Mouse (Mus musculus) neutrophil, adult 65 days (primary cell): ENCODE results near the gene Olfr738. TPM values are rescaled to one million over a fixed set of nuclear protein-coding genes. Genes with fewer than 3 reads are reported as not detected.

Experiments used
- total RNA-seq: library from RNA; stranded (reverse); gene quantifications from 2 replicates; pipeline ENCODE4 v1.2.4, GENCODE M21; 2023

Gene Olfr738
- total RNA-seq = not detected in 2 replicates

GRCm38 (mm10) chr14:50407268-50407667, at the start of gene Olfr738:
TSS of gene Olfr738 (plus strand) at chr14:50407568.

GRCm38 (mm10) chr14:50357593-50357992, 49.8 kb upstream of the Olfr738 start, which contains the start of gene Tlr11:
TSS of gene Tlr11 (plus strand) at chr14:50357914.

GRCm38 (mm10) chr14:50380863-50381262, 26.5 kb upstream of the Olfr738 start, which contains the start of gene Olfr736:
TSS of gene Olfr736 (plus strand) at chr14:50381163.

GRCm38 (mm10) chr14:50418326-50418725, 11.0 kb downstream of the Olfr738 start, which contains the start of gene Olfr739:
TSS of gene Olfr739 (plus strand) at chr14:50418626.

GRCm38 (mm10) chr14:50445245-50445644, 37.9 kb downstream of the Olfr738 start, which contains the start of gene Olfr740:
TSS of gene Olfr740 (plus strand) at chr14:50445545.

Other genes starting within 250 kb of the Olfr738 start
- not detected in 2 replicates for gene Olfr730, start 219.4 kb upstream of the Olfr738 start, total RNA-seq
- not detected in 2 replicates for gene Olfr731, start 165.7 kb upstream of the Olfr738 start, total RNA-seq
- gene Olfr732, start 123.4 kb upstream of the Olfr738 start, total RNA-seq = not detected in 2 replicates
- gene Olfr733, start 106.0 kb upstream of the Olfr738 start, total RNA-seq = not detected in 2 replicates
- gene Olfr734, start 80.8 kb upstream of the Olfr738 start, total RNA-seq = not detected in 2 replicates
- not detected in 2 replicates for gene Olfr735, start 58.7 kb upstream of the Olfr738 start, total RNA-seq
- gene Tlr11, start 49.7 kb upstream of the Olfr738 start, total RNA-seq = not detected in 2 replicates
- not detected in 2 replicates for gene Olfr736, start 26.4 kb upstream of the Olfr738 start, total RNA-seq
- gene Olfr739, start 11.1 kb downstream of the Olfr738 start, total RNA-seq = not detected in 2 replicates
- gene Olfr740, start 38.0 kb downstream of the Olfr738 start, total RNA-seq = not detected in 2 replicates
- gene Olfr741, start 65.2 kb downstream of the Olfr738 start, total RNA-seq = not detected in 2 replicates
- gene Olfr742, start 96.0 kb downstream of the Olfr738 start, total RNA-seq = not detected in 2 replicates
- not detected in 2 replicates for gene Olfr743, start 114.3 kb downstream of the Olfr738 start, total RNA-seq
- not detected in 2 replicates for gene Olfr744, start 207.3 kb downstream of the Olfr738 start, total RNA-seq
- not detected in 2 replicates for gene Olfr745, start 231.8 kb downstream of the Olfr738 start, total RNA-seq
- not detected in 2 replicates for gene Olfr746, start 239.5 kb downstream of the Olfr738 start, total RNA-seq